Mouse (Mus musculus): ENCODE results near the gene Tlr2. TPM values are rescaled to one million over a fixed set of nuclear protein-coding genes. Genes with fewer than 3 reads are reported as not detected.
A peak's percentile ranks its signal among the peaks of the same experiment; 100 is the strongest.

The Tlr2 gene
- total and polyA plus RNA-seq, 3 experiments, result not detected

GRCm38 (mm10) chr3:83801649-83802155, 39.9 kb downstream of the Tlr2 start:
- no peak overlapping the region for H3K4me3 ChIP-seq (ENCODE audit: control insufficient read depth in 1 of 2, insufficient read depth in 1 of 2, low read depth in 2 of 2, low read length in 2 of 2)
- no peaks in the 10 kb centered on the region for H3K9me3 ChIP-seq (replicated peaks; ENCODE audit: insufficient read depth, low read length)
- peaks cover 0 to under 1% of the 10 kb centered on the region in 2 experiments; a peak in 1 of 4 replicates for H3K27me3 ChIP-seq (ENCODE audit: control insufficient read depth in 1 of 2, insufficient read depth in 2 of 2, low read length in 2 of 2)
- H3K36me3 ChIP-seq (ENCODE audit: control insufficient read depth in 1 of 2, insufficient read depth in 2 of 2, low read length in 2 of 2), result no peaks in the 10 kb centered on the region
- no peaks in the 10 kb centered on the region for H3K79me2 ChIP-seq (ENCODE audit: control insufficient read depth, insufficient read depth, low read length, poor library complexity)
- TF ChIP-seq CTCF (IDR thresholded peaks at IDR 0.05 in 2 of 3, conservative IDR thresholded peaks at IDR 0.05 in 1 of 3; ENCODE audit: control insufficient read depth in 1 of 3, insufficient read depth in 1 of 3, low read depth in 2 of 3, low read length in 3 of 3, poor library complexity in 1 of 3, severe bottlenecking in 1 of 3) (peak; percentile 39 to 46 (median 42)), BHLHE40 (IDR thresholded peaks at IDR 0.05; ENCODE audit: borderline replicate concordance, low read depth, low read length) (no peak), ZC3H11A (IDR thresholded peaks at IDR 0.05; ENCODE audit: low read depth, low read length) (no peak; the same call in 1 of the 2 replicates), UBTF (IDR thresholded peaks at IDR 0.05; ENCODE audit: borderline replicate concordance, insufficient read depth, low read depth, low read length) (no peak), SMC3 (IDR thresholded peaks at IDR 0.05; ENCODE audit: low read depth, low read length) (peak; percentile 47), MYC (IDR thresholded peaks at IDR 0.05; ENCODE audit: low read depth, low read length) (no peak), MEF2A (IDR thresholded peaks at IDR 0.05; ENCODE audit: extremely low read depth, insufficient replicate concordance, low read depth, low read length, poor library complexity, severe bottlenecking) (no peak), ZNF384 (IDR thresholded peaks at IDR 0.05; ENCODE audit: low read depth, low read length) (no peak), MYB (IDR thresholded peaks at IDR 0.05; ENCODE audit: low read depth, low read length) (no peak), GATA1 (IDR thresholded peaks at IDR 0.05; ENCODE audit: low read depth, low read length) (no peak), RCOR1 (IDR thresholded peaks at IDR 0.05; ENCODE audit: low read depth, low read length) (no peak), TCF12 (IDR thresholded peaks at IDR 0.05; ENCODE audit: low read depth, low read length) (no peak), MAZ (IDR thresholded peaks at IDR 0.05; ENCODE audit: low read depth, low read length) (no peak), NRF1 (IDR thresholded peaks at IDR 0.05; ENCODE audit: insufficient read depth, low read depth, low read length, poor library complexity, severe bottlenecking) (no peak), MXI1 (IDR thresholded peaks at IDR 0.05; ENCODE audit: low read depth, low read length) (no peak), ZMIZ1 (IDR thresholded peaks at IDR 0.05; ENCODE audit: low read depth, low read length) (no peak), SIN3A (IDR thresholded peaks at IDR 0.05; ENCODE audit: low read length) (no peak), ELF1 (IDR thresholded peaks at IDR 0.05; ENCODE audit: low read depth, low read length) (no peak), CHD2 (IDR thresholded peaks at IDR 0.05; ENCODE audit: low read length) (no peak), JUND (IDR thresholded peaks at IDR 0.05; ENCODE audit: low read depth, low read length) (no peak), CHD1 (IDR thresholded peaks at IDR 0.05; ENCODE audit: low read depth, low read length) (no peak), RAD21 (IDR thresholded peaks at IDR 0.05; ENCODE audit: low read depth, low read length) (peak; percentile 17), USF2 (IDR thresholded peaks at IDR 0.05; ENCODE audit: borderline replicate concordance in 1 of 2, insufficient read depth in 1 of 2, low read depth in 1 of 2, low read length in 2 of 2) (no peak)
- no peak overlapping the region for H3K27ac ChIP-seq (ENCODE audit: control insufficient read depth, low read depth, low read length)
- H3K9ac ChIP-seq (ENCODE audit: control insufficient read depth, low read depth, low read length, poor library complexity, severe bottlenecking), result no peak overlapping the region
- DNase-seq (ENCODE audit: low read depth, low spot score), result peak; percentile 30
- H3K4me1 ChIP-seq (ENCODE audit: control insufficient read depth in 1 of 2, insufficient read depth in 2 of 2, low read length in 2 of 2), result no peaks in the 10 kb centered on the region

Measured in MEL (cell line).